Mouse (Mus musculus): ENCODE data around the gene Pkhd1.

Pkhd1 gene

GRCm38 (mm10) chr1:20617849-20618530 lies at the start of gene Pkhd1:
TSS of gene Pkhd1 (minus strand) at chr1:20618064.
- DNase-seq (ENCODE audit: extremely low read depth, low read depth): no peak

GRCm38 (mm10) chr1:20667567-20667966 lies 49.7 kb upstream of the Pkhd1 start:
- no peak for DNase-seq (ENCODE audit: extremely low read depth, low read depth)

- no peak for DNase-seq (ENCODE audit: extremely low read depth, low read depth)
Observed at GRCm38 (mm10) chr1:20666233-20666632, 48.4 kb upstream of the Pkhd1 start.

GRCm38 (mm10) chr1:20655085-20655484 lies 37.2 kb upstream of the Pkhd1 start:
- no peak for DNase-seq (ENCODE audit: extremely low read depth, low read depth)

GRCm38 (mm10) chr1:20653513-20654506 lies 35.9 kb upstream of the Pkhd1 start:
- DNase-seq (ENCODE audit: extremely low read depth, low read depth): no peak

- DNase-seq (ENCODE audit: extremely low read depth, low read depth): no peak
Observed at GRCm38 (mm10) chr1:20634856-20635255, 17.0 kb upstream of the Pkhd1 start.

- no peak for DNase-seq (ENCODE audit: extremely low read depth, low read depth)
Observed at GRCm38 (mm10) chr1:20633276-20633869, 15.5 kb upstream of the Pkhd1 start.

- DNase-seq (ENCODE audit: extremely low read depth, low read depth): no peak
Observed at GRCm38 (mm10) chr1:20624564-20624963, 6.7 kb upstream of the Pkhd1 start.

- no peak for DNase-seq (ENCODE audit: extremely low read depth, low read depth)
Observed at GRCm38 (mm10) chr1:20623375-20623774, 5.5 kb upstream of the Pkhd1 start.

GRCm38 (mm10) chr1:20620611-20621010 lies 2.7 kb upstream of the Pkhd1 start:
- no peak for DNase-seq (ENCODE audit: extremely low read depth, low read depth)

GRCm38 (mm10) chr1:20619363-20619762 lies 1.5 kb upstream of the Pkhd1 start:
- no peak for DNase-seq (ENCODE audit: extremely low read depth, low read depth)

- DNase-seq (ENCODE audit: extremely low read depth, low read depth): no peak
Observed at GRCm38 (mm10) chr1:20612643-20613042, 5.2 kb downstream of the Pkhd1 start.

- no peak for DNase-seq (ENCODE audit: extremely low read depth, low read depth)
Observed at GRCm38 (mm10) chr1:20605489-20605888, 12.4 kb downstream of the Pkhd1 start.

- no peak for DNase-seq (ENCODE audit: extremely low read depth, low read depth)
Observed at GRCm38 (mm10) chr1:20590488-20590887, 27.4 kb downstream of the Pkhd1 start.

GRCm38 (mm10) chr1:20571469-20571868 lies 46.4 kb downstream of the Pkhd1 start:
- DNase-seq (ENCODE audit: extremely low read depth, low read depth): no peak

GRCm38 (mm10) chr1:20569430-20569829 lies 48.4 kb downstream of the Pkhd1 start:
- no peak for DNase-seq (ENCODE audit: extremely low read depth, low read depth)

GRCm38 (mm10) chr1:20558443-20558842 lies 59.4 kb downstream of the Pkhd1 start:
- no peak for DNase-seq (ENCODE audit: extremely low read depth, low read depth)

- peak; percentile 2 for DNase-seq (ENCODE audit: extremely low read depth, low read depth)
Observed at GRCm38 (mm10) chr1:20554398-20554797, 63.5 kb downstream of the Pkhd1 start.

- no peak for DNase-seq (ENCODE audit: extremely low read depth, low read depth)
Observed at GRCm38 (mm10) chr1:20551334-20551733, 66.5 kb downstream of the Pkhd1 start.

- DNase-seq (ENCODE audit: extremely low read depth, low read depth): no peak
Observed at GRCm38 (mm10) chr1:20544526-20544925, 73.3 kb downstream of the Pkhd1 start.

- DNase-seq (ENCODE audit: extremely low read depth, low read depth): no peak
Observed at GRCm38 (mm10) chr1:20513364-20514084, 104.3 kb downstream of the Pkhd1 start.

All from MEL-GATA-1-ER (cell line).